Mouse (Mus musculus) megakaryocyte-erythroid progenitor cell, adult 5-6 weeks (primary cell): Measurements from ENCODE around the gene Ccni. TPM values are rescaled to one million over a fixed set of nuclear protein-coding genes. Genes with fewer than 3 reads are reported as not detected.

Source experiments
- ATAC-seq: replicated peaks from 2 replicates; pipeline ENCODE4 v1.8.0; 2016; ENCODE audit warnings: mild to moderate bottlenecking, inconsistent platforms; ENCODE audit not compliant: severe bottlenecking, poor library complexity, low FRiP score, low TSS enrichment
- total RNA-seq, 2 experiments: library from RNA; stranded (forward) in 1 of 2; stranded (reverse) in 1 of 2; fragments of 200-1000, 215-1000 nt in 1 of 2; fragments of >200 nt in 1 of 2; fragmentation: Nextera tagmentation in 1 of 2; gene quantifications; 2 replicates each; pipeline ENCODE4 v1.2.3; 2014 to 2017

The Ccni gene
- total RNA-seq (2014; fragmentation: Nextera tagmentation) (104 and 113 TPM in 2 replicates), total RNA-seq (2017) (115 and 124 TPM in 2 replicates)

DNA sequence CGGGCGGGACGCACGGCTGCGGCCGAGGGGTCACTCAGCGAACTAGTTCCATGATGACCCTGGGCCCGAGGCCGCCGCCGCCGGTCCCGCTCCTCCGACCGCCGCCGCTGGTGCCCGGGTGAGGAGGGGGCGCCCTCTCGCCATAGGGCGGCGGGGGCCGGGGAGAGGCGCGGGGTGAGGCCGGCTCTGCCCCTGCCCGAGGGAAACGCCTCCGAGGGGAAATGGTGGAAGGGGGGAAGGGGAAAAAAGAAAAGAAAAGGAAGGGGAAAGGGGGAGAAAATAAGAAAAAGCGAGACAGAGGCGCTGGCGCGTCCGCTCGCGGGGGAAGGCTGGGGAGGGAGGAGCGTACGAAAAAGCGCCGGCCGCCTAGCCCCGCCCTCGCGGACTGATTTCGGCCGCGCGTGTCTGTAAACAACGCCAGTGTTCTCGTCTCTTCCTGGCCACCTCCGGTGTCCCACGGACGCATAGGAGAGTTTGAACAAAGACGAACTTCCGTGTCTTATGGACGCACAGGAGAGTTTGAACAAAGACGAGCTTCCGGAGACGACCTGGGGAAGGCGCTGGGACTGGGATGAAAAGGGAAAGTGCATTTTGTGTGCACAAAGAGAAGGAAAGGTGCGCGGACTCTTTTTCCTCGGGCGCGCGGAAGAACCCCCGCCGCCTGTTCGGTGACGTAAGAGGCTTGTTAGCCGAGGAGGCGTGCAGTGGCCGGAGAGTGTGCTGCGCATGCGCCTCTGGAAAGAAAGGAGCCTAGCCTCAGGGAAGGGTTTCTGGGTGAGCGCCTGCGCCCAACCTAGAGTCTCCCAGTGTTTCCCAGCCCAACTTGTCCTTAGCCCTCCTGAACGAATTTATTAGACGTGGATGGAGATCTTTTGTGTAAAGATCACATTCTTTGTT, at the start of gene Ccni, which contains the start of gene 2010109A12Rik:
TSS of gene Ccni (minus strand) at position 387 of the 897 bp plus-strand sequence.
TSS of gene 2010109A12Rik (plus strand) at position 410 of the 897 bp plus-strand sequence.
- ATAC-seq: peak; percentile 94

DNA sequence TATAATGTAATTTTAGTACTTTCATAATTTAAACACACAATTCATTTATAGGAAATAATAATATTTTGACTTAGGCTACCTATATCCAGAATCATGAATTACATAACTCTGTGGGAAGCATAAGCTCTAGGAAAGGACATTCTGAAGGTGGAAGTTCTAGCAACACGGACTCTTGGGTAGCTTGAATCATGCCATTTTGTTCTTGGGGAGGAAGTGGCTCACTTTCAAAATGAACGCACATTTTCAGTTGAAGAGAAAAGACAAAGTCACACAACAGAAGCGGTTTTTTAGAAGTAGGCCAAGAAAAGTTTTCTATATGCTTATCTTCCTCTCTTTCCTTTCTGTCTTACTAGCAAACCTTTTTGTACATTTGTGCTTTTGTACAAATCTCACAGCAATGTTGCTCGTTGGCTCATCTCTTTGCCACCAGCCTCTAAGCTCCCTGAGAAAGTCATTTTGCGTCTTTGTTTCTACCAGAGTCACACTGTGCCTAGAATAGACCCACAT, 49.5 kb upstream of the Ccni start:
- no peak for ATAC-seq

DNA sequence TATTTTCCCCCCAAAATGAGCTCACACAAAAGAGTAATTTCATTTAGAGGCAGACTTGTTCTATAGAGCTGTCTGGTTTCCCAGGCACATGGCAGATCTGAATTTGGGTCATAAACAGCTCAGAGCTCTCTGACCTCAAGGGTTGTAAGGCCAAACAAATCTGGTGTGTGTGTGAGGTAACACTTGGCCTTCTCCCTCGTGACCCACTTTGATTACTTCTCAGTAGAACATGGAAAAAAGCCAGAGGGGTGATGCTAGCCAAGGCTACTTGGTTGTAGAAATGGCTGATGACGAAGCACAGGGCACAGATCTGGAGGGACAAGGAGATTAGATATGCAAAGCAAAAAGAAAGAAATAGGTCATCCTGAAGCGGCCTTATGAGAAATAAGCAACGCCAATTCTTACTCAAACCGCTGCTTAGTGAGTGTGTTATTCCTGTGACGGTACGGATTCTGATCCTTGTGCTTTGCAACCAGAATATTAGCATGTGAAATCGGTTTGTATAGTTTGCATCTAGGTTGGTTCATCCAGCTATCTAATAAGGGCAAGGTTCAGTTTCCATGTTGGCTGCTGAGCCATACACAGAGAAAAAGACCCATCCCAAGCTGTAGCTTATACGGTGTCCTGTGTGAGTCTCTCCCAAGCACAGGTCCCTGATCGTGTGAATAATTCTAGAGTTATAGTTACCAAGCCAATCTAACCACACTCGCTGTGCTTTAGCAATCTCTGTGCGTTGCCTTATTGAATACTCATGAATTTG, 44.9 kb upstream of the Ccni start:
- no peak for ATAC-seq

DNA sequence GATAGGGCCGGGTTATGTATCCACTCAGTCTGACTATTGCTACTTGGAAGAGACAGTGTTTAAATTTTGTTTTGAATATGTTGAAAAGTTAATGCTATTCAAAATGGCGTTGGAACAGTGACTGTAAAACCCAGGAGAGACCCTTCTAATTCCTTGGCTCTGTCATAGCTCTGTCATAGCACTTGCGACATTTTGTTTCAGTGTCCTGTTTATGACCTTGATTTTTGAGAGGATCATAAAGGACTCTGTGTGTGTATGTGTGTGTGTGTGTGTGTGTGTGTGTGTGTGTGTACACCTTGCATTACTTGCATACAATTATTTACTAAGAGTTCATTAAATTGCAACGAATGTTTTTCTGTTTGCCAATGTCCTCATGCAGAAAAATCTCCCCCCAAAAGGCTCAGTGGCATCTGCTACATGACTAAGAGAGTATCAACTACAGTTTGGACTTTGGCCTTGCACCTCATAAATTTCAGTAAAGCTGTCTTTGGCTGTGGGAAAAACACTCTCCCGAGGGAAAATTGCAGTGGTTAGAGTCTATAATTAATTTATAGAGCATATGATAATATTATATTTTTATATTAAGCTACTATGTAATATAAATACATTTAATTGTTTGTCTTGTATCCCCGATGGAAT, 43.8 kb upstream of the Ccni start:
- no peak for ATAC-seq

- no peak for ATAC-seq
Measured at GRCm38 (mm10) chr5:93245280-93245679, 39.0 kb upstream of the Ccni start.

DNA sequence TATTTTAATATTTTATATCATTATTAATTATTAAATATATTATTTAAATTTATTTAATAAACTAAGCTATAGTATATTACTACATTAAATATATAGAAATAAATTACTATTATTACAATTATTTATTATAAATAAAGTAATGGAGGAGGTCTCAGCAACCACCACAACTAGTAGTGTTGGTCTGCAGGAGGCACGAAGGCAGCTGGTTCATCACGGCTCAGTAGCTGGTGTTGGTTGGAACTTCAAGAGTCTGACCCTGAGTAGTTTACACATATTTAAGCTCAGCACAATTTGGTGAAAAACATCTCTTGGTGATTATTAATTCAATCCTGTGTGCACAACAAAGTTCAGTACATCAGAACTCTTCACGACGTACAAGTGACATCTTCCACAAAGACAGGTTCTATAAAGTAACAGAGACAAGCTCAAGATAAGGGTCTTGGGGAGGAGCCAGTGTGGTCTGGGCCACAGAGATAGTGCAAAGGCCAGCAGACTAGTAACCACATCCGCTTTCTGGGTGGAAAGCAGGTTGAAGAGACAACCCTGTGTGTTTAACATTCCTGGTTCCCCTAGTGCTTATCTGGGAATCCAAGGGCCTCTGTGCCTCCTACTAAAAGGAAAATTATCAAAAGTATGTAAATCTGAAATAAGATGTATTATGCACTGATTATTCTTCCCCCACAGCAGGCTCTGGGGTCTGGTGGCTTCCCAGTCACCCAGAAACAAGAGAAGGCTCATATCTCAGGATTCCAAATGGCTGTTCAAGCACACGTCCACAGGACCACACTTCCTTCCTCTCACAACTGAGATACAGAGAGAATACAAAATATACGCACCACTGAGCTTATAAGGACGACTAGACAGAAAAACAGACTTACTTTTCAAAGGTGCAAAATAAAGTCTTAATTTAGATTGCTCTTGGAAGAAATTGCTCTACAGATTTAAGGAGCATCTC, 33.6 kb upstream of the Ccni start:
- peak; percentile 99 for ATAC-seq

DNA sequence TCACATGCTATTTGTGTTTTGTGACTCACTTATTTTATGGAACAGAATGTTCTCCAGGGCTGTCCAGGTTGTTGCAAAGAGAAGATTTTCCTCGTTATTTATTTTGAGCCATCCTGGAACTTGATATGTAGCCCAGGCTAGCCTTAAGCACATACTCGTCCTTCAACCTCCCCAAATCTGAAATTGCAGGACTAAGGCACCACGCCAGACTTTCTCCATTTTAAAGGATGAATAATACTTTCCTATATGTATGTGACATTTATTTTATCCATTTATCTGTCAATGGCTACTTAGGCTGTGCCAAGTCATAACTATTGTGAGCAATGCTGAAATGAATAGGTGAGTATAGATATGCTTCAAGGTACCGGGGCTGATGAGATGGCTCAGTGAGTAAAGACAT, 30.2 kb upstream of the Ccni start:
- no peak for ATAC-seq

- ATAC-seq: no peak
Measured at GRCm38 (mm10) chr5:93235888-93236287, 29.6 kb upstream of the Ccni start.

DNA sequence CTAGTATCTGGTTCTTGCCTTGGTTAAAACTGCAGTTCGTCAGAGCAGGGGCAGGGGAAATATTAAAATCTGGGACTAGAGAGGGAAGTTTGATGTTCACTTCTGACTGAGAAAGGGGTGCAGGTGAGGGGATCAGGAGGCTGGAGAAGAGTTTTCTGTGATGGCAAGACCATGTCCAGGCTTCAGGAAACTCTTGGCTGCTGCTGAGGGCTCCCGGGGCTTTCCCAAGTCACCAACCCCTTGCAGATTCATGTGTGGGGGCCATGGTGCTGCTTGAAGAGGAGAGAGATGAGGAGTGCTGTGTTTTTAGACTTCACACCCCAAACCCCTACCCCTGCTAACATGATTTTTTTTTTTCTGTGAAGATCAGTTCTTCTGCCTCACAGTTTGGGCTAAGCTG, 28.3 kb upstream of the Ccni start:
- no peak for ATAC-seq

DNA sequence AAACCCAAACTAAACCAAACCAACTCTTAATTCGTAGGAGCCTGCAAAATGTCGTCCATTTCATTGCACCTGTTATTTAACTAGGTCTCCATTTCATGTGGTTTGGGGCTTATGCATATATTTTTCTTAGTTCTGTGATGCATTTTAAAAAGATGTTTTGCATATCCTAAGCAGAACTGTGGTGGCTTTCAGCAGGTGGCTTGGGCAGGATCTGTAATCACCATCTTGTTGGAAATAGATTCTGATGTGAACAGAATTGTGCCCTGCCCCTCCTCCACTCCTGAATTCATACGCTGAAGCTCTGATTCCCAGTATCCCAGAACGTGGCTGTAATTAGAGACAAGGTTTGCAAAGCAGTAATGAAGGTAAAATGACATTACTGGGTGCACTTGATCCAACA, 27.8 kb upstream of the Ccni start:
- no peak for ATAC-seq

DNA sequence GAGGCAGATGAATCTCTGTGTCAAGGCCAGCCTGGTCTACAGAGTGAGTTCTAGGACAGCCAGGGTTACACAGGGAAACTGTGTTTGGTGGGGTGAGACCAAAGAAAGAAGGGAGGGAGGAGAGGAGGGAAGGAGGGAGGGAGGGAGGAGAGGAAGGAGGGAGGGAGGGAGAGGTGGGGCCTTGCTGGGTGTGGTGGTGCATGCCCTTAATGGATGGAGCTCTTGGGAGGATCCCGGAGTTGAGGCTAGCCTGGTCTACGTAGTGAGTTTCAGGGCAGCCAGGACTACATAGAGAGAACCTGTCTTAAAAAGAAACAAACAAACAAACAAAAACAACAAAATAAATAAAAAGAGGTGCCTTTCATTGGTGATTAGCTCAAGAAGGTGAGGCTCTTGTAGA, 26.5 kb upstream of the Ccni start:
- ATAC-seq: no peak

DNA sequence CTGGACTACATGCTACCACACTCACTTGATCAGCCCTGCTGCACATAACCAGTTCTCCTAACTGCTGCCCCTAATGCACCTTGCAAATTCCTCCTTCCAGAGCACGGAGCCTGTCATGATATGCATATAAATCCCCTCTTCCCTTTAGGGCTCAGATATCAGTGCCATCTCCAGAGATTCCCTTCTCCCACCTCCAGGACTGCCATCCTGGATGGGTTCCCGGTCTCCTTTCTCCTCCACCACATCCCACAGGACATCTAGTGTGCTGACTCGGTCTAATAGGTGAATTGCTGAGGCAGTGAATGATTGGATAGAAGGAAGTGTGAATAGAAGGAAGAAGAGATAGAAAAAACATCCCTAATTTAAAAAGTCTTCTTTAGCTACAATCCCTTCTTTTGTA, 25.4 kb upstream of the Ccni start:
- ATAC-seq: no peak

DNA sequence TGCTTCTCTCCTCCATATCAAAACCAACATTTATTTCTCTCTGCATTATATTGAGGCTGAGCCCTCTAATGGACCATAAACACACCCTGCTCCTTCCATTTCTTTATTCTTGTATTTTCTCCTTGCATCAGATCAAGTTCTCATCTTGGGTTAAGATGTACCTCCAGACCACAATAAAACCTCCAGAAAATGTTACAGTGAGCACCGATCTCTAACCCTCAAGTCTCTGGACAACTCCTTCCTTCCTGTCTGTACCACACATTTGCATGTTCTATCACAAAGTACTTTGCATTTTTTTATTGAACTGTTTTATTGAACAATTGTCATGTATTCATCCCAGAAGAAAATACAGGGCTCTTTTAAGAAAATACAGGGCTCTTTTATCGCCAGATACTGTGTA, 23.2 kb upstream of the Ccni start:
- ATAC-seq: no peak

DNA sequence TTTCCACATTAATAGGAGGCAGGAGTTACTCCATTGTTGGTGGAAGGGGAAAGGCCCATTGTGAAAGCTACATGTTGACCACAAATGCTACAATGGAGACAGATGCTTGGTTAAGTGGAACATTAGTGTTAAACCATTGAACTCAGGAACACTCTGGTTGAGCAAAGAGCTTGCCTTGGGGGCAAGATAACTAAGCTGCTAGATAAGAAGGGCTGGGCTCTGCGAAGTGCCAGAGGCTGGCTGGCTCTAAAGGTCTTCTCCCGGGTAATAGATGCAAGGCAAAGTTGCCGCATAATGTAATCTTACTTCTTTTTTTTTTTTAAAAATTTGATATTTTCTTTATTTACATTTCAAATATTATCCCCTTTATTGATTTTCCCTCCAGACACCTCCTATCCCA, 20.9 kb upstream of the Ccni start:
- ATAC-seq: peak; percentile 94

- no peak for ATAC-seq
Measured at GRCm38 (mm10) chr5:93224549-93224948, 18.3 kb upstream of the Ccni start.

GRCm38 (mm10) chr5:93221661-93222060, 15.4 kb upstream of the Ccni start:
- ATAC-seq: no peak

- ATAC-seq: no peak
Measured at GRCm38 (mm10) chr5:93218375-93218774, 12.1 kb upstream of the Ccni start.

- no peak for ATAC-seq
Measured at GRCm38 (mm10) chr5:93207555-93207954, 1.3 kb upstream of the Ccni start.

- peak; percentile 23 for ATAC-seq
Measured at GRCm38 (mm10) chr5:93207006-93207348, 682 bp upstream of the Ccni start.
